Comparison of ENCODE assay signal across 17 mouse cellular contexts in the genomic region with DNA sequence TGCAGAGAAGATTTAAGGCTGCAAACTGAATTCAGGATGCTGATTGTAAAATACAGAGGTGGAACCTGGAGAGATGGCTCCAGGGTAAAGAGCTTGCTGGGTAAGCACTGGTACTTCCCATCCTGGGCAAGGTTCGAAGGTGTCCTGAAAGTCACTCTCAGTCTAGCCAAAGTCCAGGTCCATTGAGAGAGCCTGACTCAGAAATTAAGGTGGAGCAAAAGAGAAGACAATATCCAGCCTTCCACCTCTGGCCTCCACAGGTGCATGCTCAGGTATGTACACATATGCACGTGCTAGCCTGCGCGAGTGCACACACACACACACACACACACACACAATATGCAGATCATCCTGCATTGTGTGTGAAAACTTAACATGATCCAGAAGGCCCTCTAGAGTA.
"Had no signal": no experiment of that assay in that cellular context is flagged by ENCODE, and none has a peak within 500 bp of the region (broad histone marks: within the 10 kb centered on the region; RNA-seq: fewer than 3 reads in every experiment).

No protein-coding gene starts in this region.

- H3K4me2 ChIP-seq: limb, embryonic 13.5 days; liver, embryonic 15.5 days; midbrain, embryonic 11.5 days; stomach, embryonic 15.5 days had no signal

- H3K27ac ChIP-seq: layer of hippocampus, adult 2 months; limb, embryonic 10.5 days; limb, embryonic 13.5 days; liver, embryonic 15.5 days; stomach, embryonic 15.5 days had no signal

- H3K9ac ChIP-seq: limb, embryonic 13.5 days; liver, embryonic 15.5 days; stomach, embryonic 15.5 days had no signal

- H3K4me1 ChIP-seq: limb, embryonic 13.5 days had no signal

- H3K27me3 ChIP-seq: limb, embryonic 13.5 days; liver, embryonic 15.5 days; stomach, embryonic 15.5 days had no signal

- H3K9me3 ChIP-seq: limb, embryonic 10.5 days; limb, embryonic 13.5 days; liver, embryonic 15.5 days; stomach, embryonic 15.5 days had no signal

- H3K36me3 ChIP-seq: limb, embryonic 10.5 days; limb, embryonic 13.5 days; liver, embryonic 15.5 days; stomach, embryonic 15.5 days had no signal

- DNase-seq: kidney, postnatal 10 days; kidney, postnatal 4 days; layer of hippocampus, adult 9-11 months; liver; lung, adult 2 months; lung, postnatal 14 days; lung, postnatal 4 days; midbrain, embryonic 14.5 days; thymus, adult 18-20 months; thymus, postnatal 14 days; thymus, postnatal 4 days had no signal

- H3K4me3 ChIP-seq: layer of hippocampus, adult 2 months; limb, embryonic 10.5 days; limb, embryonic 13.5 days; liver, embryonic 15.5 days; stomach, embryonic 15.5 days had no signal
